In genomic region chr1:179804140-179804881, GRCm38 (mm10) we compare ENCODE assay signal across 9 mouse cellular contexts. TPM values are rescaled to one million over a fixed set of nuclear protein-coding genes. Genes with fewer than 3 reads are reported as not detected.
A peak's percentile ranks its signal among the peaks of the same experiment; 100 is the strongest.
DNase-seq lines count a peak whose midpoint lies in the region; ATAC-seq and TF ChIP-seq lines count a peak whose summit lies in the region.
"Had no signal": no experiment of that assay in that cellular context is flagged by ENCODE, and none has a peak within 500 bp of the region (broad histone marks: within the 10 kb centered on the region; RNA-seq: fewer than 3 reads in every experiment).

No protein-coding gene starts in this region.

- peak overlapping the region; percentile 99 for H3K27ac ChIP-seq in kidney, embryonic 14.5 days (ENCODE audit: low read depth, low read length)
- H3K27ac ChIP-seq in ES-E14 (ENCODE audit: insufficient read depth, low read depth, low read length, poor library complexity, severe bottlenecking), result no peak overlapping the region
- peak overlapping the region; percentile 99 for H3K27ac ChIP-seq in embryonic facial prominence, embryonic 13.5 days
- peak overlapping the region; percentile 49 for H3K27ac ChIP-seq in hindbrain, embryonic 14.5 days
- H3K27ac ChIP-seq in liver, embryonic 16.5 days (ENCODE audit: low read length), result peak overlapping the region; percentile 100
- peak overlapping the region; percentile 99 for H3K27ac ChIP-seq in stomach, embryonic 16.5 days (ENCODE audit: low read length)

- no peaks in the 10 kb centered on the region for H3K27me3 ChIP-seq in kidney, embryonic 14.5 days (ENCODE audit: control insufficient read depth, insufficient read depth, low read length)
- no peaks in the 10 kb centered on the region for H3K27me3 ChIP-seq in embryonic facial prominence, embryonic 13.5 days
- H3K27me3 ChIP-seq in hindbrain, embryonic 14.5 days (ENCODE audit: control insufficient read depth, insufficient read depth, low read length), result no peaks in the 10 kb centered on the region
- H3K27me3 ChIP-seq in liver, embryonic 16.5 days (ENCODE audit: control insufficient read depth, insufficient read depth, low read depth, low read length), result no peaks in the 10 kb centered on the region
- H3K27me3 ChIP-seq in stomach, embryonic 16.5 days (ENCODE audit: control insufficient read depth, insufficient read depth, low read length), result no peaks in the 10 kb centered on the region

- WGBS in kidney, embryonic 14.5 days, result 22% methylated on average over 11 of the region's 11 CpGs
- WGBS in embryonic facial prominence, embryonic 13.5 days, result 39% methylated on average over 11 of the region's 11 CpGs
- 39% methylated on average over 11 of the region's 11 CpGs for WGBS in hindbrain, embryonic 14.5 days
- WGBS in liver, embryonic 16.5 days (ENCODE audit: insufficient replicate concordance), result 10% methylated on average over 11 of the region's 11 CpGs
- WGBS in stomach, embryonic 16.5 days, result 32% methylated on average over 11 of the region's 11 CpGs

- in situ Hi-C loops in ES-E14 (cut with MboI; ENCODE audit: low sequenced_read_pairs in 2 of 2, unreplicated experiment in 2 of 2), result no loop called here

- peak overlapping the region; percentile 45 for H3K4me2 ChIP-seq in kidney, embryonic 14.5 days (replicated peaks; ENCODE audit: low read depth, low read length)
- H3K4me2 ChIP-seq in embryonic facial prominence, embryonic 13.5 days, result peak overlapping the region; percentile 67
- peak overlapping the region; percentile 69 for H3K4me2 ChIP-seq in hindbrain, embryonic 14.5 days (replicated peaks)
- peak overlapping the region; percentile 91 for H3K4me2 ChIP-seq in liver, embryonic 16.5 days (ENCODE audit: low read depth, low read length)
- peak overlapping the region; percentile 72 for H3K4me2 ChIP-seq in stomach, embryonic 16.5 days (ENCODE audit: low read depth, low read length)

- H3K9ac ChIP-seq in kidney, embryonic 14.5 days (ENCODE audit: low read depth, low read length), result peak overlapping the region; percentile 98; the same call in 1 of the 2 replicates
- H3K9ac ChIP-seq in ES-E14 (ENCODE audit: insufficient read depth, low read depth, low read length, poor library complexity, severe bottlenecking), result no peak overlapping the region; the same call in 1 of the 2 replicates
- H3K9ac ChIP-seq in embryonic facial prominence, embryonic 13.5 days, result peak overlapping the region; percentile 94
- H3K9ac ChIP-seq in hindbrain, embryonic 14.5 days, result peak overlapping the region; percentile 93
- H3K9ac ChIP-seq in liver, embryonic 16.5 days (ENCODE audit: low read depth, low read length), result peak overlapping the region; percentile 98
- peak overlapping the region; percentile 69 for H3K9ac ChIP-seq in stomach, embryonic 16.5 days (ENCODE audit: low read length)

- ATAC-seq in kidney, embryonic 14.5 days (ENCODE audit: low FRiP score, low TSS enrichment), result no peak
- no peak for ATAC-seq in embryonic facial prominence, embryonic 13.5 days (ENCODE audit: insufficient number of reproducible peaks, insufficient read depth, low FRiP score, low TSS enrichment, low read depth)
- ATAC-seq in hindbrain, embryonic 14.5 days (ENCODE audit: low FRiP score), result no peak
- ATAC-seq in liver, embryonic 16.5 days (ENCODE audit: low read depth), result no peak
- ATAC-seq in stomach, embryonic 16.5 days (ENCODE audit: insufficient read depth, low FRiP score), result no peak
- ATAC-seq in CD4-positive, CD25-positive, alpha-beta regulatory T cell, adult 4 months, result no peak

- H3K4me1 ChIP-seq in kidney, embryonic 14.5 days (ENCODE audit: control insufficient read depth, insufficient read depth, low read length), result peaks cover 11% of the 10 kb centered on the region; the same call in 1 of the 2 replicates
- peaks cover 0 to 2% of the 10 kb centered on the region in 2 experiments; a peak in 2 of 4 replicates for H3K4me1 ChIP-seq in ES-E14 (ENCODE audit: control insufficient read depth in 2 of 2, insufficient read depth in 2 of 2, low read length in 2 of 2, poor library complexity in 1 of 2)
- H3K4me1 ChIP-seq in embryonic facial prominence, embryonic 13.5 days, result peaks cover 20% of the 10 kb centered on the region
- peaks cover 15% of the 10 kb centered on the region for H3K4me1 ChIP-seq in hindbrain, embryonic 14.5 days (replicated peaks; ENCODE audit: control insufficient read depth, insufficient read depth, low read length)
- peaks cover 56% of the 10 kb centered on the region for H3K4me1 ChIP-seq in liver, embryonic 16.5 days (ENCODE audit: control insufficient read depth, low read depth, low read length)
- peaks cover 11% of the 10 kb centered on the region; the same call in 1 of the 2 replicates for H3K4me1 ChIP-seq in stomach, embryonic 16.5 days (ENCODE audit: control insufficient read depth, insufficient read depth, low read length)

- peaks cover under 1% of the 10 kb centered on the region; the same call in 1 of the 2 replicates for H3K36me3 ChIP-seq in kidney, embryonic 14.5 days (ENCODE audit: control insufficient read depth, insufficient read depth, low read length)
- H3K36me3 ChIP-seq in ES-E14 (ENCODE audit: control insufficient read depth, insufficient read depth, low read length, poor library complexity, severe bottlenecking), result no peaks in the 10 kb centered on the region
- H3K36me3 ChIP-seq in embryonic facial prominence, embryonic 13.5 days, result peaks cover 3% of the 10 kb centered on the region
- no peaks in the 10 kb centered on the region for H3K36me3 ChIP-seq in hindbrain, embryonic 14.5 days (replicated peaks; ENCODE audit: control insufficient read depth, insufficient read depth)
- no peaks in the 10 kb centered on the region for H3K36me3 ChIP-seq in liver, embryonic 16.5 days (ENCODE audit: control insufficient read depth, insufficient read depth)
- H3K36me3 ChIP-seq in stomach, embryonic 16.5 days (ENCODE audit: control insufficient read depth, insufficient read depth, low read length), result no peaks in the 10 kb centered on the region

- peak overlapping the region; percentile 69; the same call in 1 of the 2 replicates for H3K4me3 ChIP-seq in kidney, embryonic 14.5 days (ENCODE audit: low read length)
- peak overlapping the region; percentile 73 to 93 for H3K4me3 ChIP-seq in ES-E14 (ENCODE audit: insufficient read depth in 1 of 2, low read depth in 1 of 2, low read length in 2 of 2, poor library complexity in 1 of 2, severe bottlenecking in 1 of 2)
- H3K4me3 ChIP-seq in embryonic facial prominence, embryonic 13.5 days, result peak overlapping the region; percentile 83
- peak overlapping the region; percentile 91 for H3K4me3 ChIP-seq in hindbrain, embryonic 14.5 days (replicated peaks; ENCODE audit: low read length)
- peak overlapping the region; percentile 95 for H3K4me3 ChIP-seq in liver, embryonic 16.5 days (ENCODE audit: low read depth, low read length)
- H3K4me3 ChIP-seq in stomach, embryonic 16.5 days (replicated peaks; ENCODE audit: low read length), result peak overlapping the region; percentile 70

- no peak for DNase-seq in kidney, postnatal 4 days
- no peak for DNase-seq in ES-E14 (ENCODE audit: low read depth, low spot score)
- no peak for DNase-seq in hindbrain, embryonic 14.5 days (ENCODE audit: low spot score)

- H3K9me3 ChIP-seq in kidney, embryonic 14.5 days (ENCODE audit: control insufficient read depth, low read length), result no peaks in the 10 kb centered on the region
- H3K9me3 ChIP-seq in ES-E14 (ENCODE audit: control insufficient read depth, insufficient read depth, low read depth, low read length), result no peaks in the 10 kb centered on the region
- no peaks in the 10 kb centered on the region for H3K9me3 ChIP-seq in embryonic facial prominence, embryonic 13.5 days
- H3K9me3 ChIP-seq in hindbrain, embryonic 14.5 days (ENCODE audit: control insufficient read depth, low read length), result no peaks in the 10 kb centered on the region
- no peaks in the 10 kb centered on the region for H3K9me3 ChIP-seq in liver, embryonic 16.5 days (replicated peaks; ENCODE audit: control insufficient read depth, low read length)
- no peaks in the 10 kb centered on the region for H3K9me3 ChIP-seq in stomach, embryonic 16.5 days (replicated peaks; ENCODE audit: control insufficient read depth, low read length)

TF ChIP-seq in ES-E14, 5 proteins besides CTCF, POLR2A, EP300 and RAD21 (continues in another document):
- TF ChIP-seq ZC3H11A (IDR thresholded peaks at IDR 0.05; ENCODE audit: borderline replicate concordance, low read depth, low read length) (no peak), ZNF384 (IDR thresholded peaks at IDR 0.05; ENCODE audit: low read depth, low read length) (no peak), CHD2 (IDR thresholded peaks at IDR 0.05; ENCODE audit: low read depth, low read length) (no peak), MAFK (IDR thresholded peaks at IDR 0.05; ENCODE audit: insufficient read depth, low read depth, low read length) (no peak)

RNA-seq across cellular contexts. Expression of gene Ahctf1, which starts 0.8 kb away (rescaled TPM):
- polyA plus RNA-seq in kidney, embryonic 14.5 days (2014; fragmentation: Nextera tagmentation; extraction: Ambion mirVana), result 35.1 and 41.3 TPM in 2 replicates
- total RNA-seq in ES-E14 (2012; rRNA removed), result 88.4 and 90.2 TPM in 2 replicates
- polyA plus RNA-seq in embryonic facial prominence, embryonic 13.5 days (2015; fragmentation: Nextera tagmentation; extraction: Ambion mirVana), result 29.1 and 30.1 TPM in 2 replicates
- 17.5 and 19.2 TPM in 2 replicates for polyA plus RNA-seq in hindbrain, embryonic 14.5 days (2014; fragmentation: Nextera tagmentation; extraction: Ambion mirVana)
- 14.4 and 14.9 TPM in 2 replicates for polyA plus RNA-seq in liver, embryonic 16.5 days (2015; fragmentation: Nextera tagmentation; extraction: Ambion mirVana)
- 18.1 and 19.0 TPM in 2 replicates for polyA plus RNA-seq in stomach, embryonic 16.5 days (2015; fragmentation: Nextera tagmentation; extraction: Ambion mirVana)
- 10 to 100 TPM; 24.3 to 25.5 TPM for polyA plus RNA-seq in CD4-positive, CD25-positive, alpha-beta regulatory T cell, adult 4 months (2017; shearing (Covaris generic))

RNA-seq across cellular contexts. Expression of gene Gm10518, which starts 1.1 kb away (rescaled TPM):
- 0.43 TPM in 1 of 2 replicates, not detected in the other for polyA plus RNA-seq in kidney, embryonic 14.5 days (2014; fragmentation: Nextera tagmentation; extraction: Ambion mirVana)
- 5.0 and 9.2 TPM in 2 replicates for total RNA-seq in ES-E14 (2012; rRNA removed)
- 0.32 TPM in 1 of 2 replicates, not detected in the other for polyA plus RNA-seq in embryonic facial prominence, embryonic 13.5 days (2015; fragmentation: Nextera tagmentation; extraction: Ambion mirVana)
- 0.27 TPM in 1 of 2 replicates, not detected in the other for polyA plus RNA-seq in hindbrain, embryonic 14.5 days (2014; fragmentation: Nextera tagmentation; extraction: Ambion mirVana)
- polyA plus RNA-seq in liver, embryonic 16.5 days (2015; fragmentation: Nextera tagmentation; extraction: Ambion mirVana), result 0.08 and 0.13 TPM in 2 replicates
- polyA plus RNA-seq in stomach, embryonic 16.5 days (2015; fragmentation: Nextera tagmentation; extraction: Ambion mirVana), result not detected in 2 replicates
- polyA plus RNA-seq in CD4-positive, CD25-positive, alpha-beta regulatory T cell, adult 4 months (2017; shearing (Covaris generic)), result not detected
- total RNA-seq: layer of hippocampus, postnatal 25 days had no signal

RNA-seq across cellular contexts. Expression of gene Kif28, which starts 59.2 kb away (rescaled TPM):
- polyA plus RNA-seq in kidney, embryonic 14.5 days (2014; fragmentation: Nextera tagmentation; extraction: Ambion mirVana), result not detected in 2 replicates
- total RNA-seq in ES-E14 (2012; rRNA removed), result 0.18 and 0.26 TPM in 2 replicates
- polyA plus RNA-seq in embryonic facial prominence, embryonic 13.5 days (2015; fragmentation: Nextera tagmentation; extraction: Ambion mirVana), result not detected in 2 replicates
- polyA plus RNA-seq in hindbrain, embryonic 14.5 days (2014; fragmentation: Nextera tagmentation; extraction: Ambion mirVana), result not detected in 2 replicates
- not detected in 2 replicates for polyA plus RNA-seq in liver, embryonic 16.5 days (2015; fragmentation: Nextera tagmentation; extraction: Ambion mirVana)
- 0.04 TPM in 1 of 2 replicates, not detected in the other for polyA plus RNA-seq in stomach, embryonic 16.5 days (2015; fragmentation: Nextera tagmentation; extraction: Ambion mirVana)
- not detected for polyA plus RNA-seq in CD4-positive, CD25-positive, alpha-beta regulatory T cell, adult 4 months (2017; shearing (Covaris generic))
